In the genomic region with DNA sequence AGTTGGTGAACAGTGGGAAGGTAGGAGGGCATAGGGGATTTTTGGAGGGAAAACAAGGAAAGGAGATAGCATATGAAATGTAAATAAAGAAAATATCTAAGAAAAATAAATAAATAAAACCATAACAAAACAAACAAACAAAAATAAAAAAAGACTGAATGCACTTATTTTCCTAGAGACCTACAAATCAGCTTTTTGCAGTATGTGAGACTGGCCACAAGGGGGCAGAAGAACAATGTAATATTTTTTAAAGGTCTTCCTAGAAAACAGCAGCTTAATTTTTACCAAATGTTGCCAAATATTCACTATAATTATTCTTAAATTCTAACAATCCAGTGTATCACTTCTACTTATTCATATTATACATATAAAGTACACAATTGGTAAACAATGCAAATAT, we compare ENCODE assay signal across 9 mouse cellular contexts.
DNase-seq lines count a peak whose midpoint lies in the region; ATAC-seq and TF ChIP-seq lines count a peak whose summit lies in the region.
"Had no signal": no experiment of that assay in that cellular context is flagged by ENCODE, and none has a peak within 500 bp of the region (broad histone marks: within the 10 kb centered on the region; RNA-seq: fewer than 3 reads in every experiment).

No protein-coding gene starts in this region.

- peak; percentile 68 for TF ChIP-seq CTCF in kidney, postnatal 0 days (IDR thresholded peaks at IDR 0.05; ENCODE audit: low read depth)

- H3K27me3 ChIP-seq in kidney, postnatal 0 days (ENCODE audit: insufficient read depth, low read length) = no peaks in the 10 kb centered on the region
- H3K27me3 ChIP-seq: lung, embryonic 15.5 days had no signal

- no peaks in the 10 kb centered on the region for H3K36me3 ChIP-seq in kidney, postnatal 0 days (ENCODE audit: insufficient read depth, low read length)
- H3K36me3 ChIP-seq: lung, embryonic 15.5 days had no signal

- DNase-seq in adrenal gland, postnatal 10 days = peak; percentile 2
- no peak for DNase-seq in adrenal gland, adult 18-20 months (ENCODE audit: low spot score in 2 of 2)
- DNase-seq in kidney, postnatal 0 days (ENCODE audit: low spot score) = peak; percentile 30
- DNase-seq in kidney, adult 18-20 months = no peak
- DNase-seq in A20 (ENCODE audit: low read depth, low spot score) = peak; percentile 29
- DNase-seq in forelimb bud, embryonic 11.5 days (ENCODE audit: low read depth, low spot score) = peak; percentile 12
- DNase-seq in T-cell, adult 2 months (ENCODE audit: low spot score) = no peak
- no peak for DNase-seq in gastrocnemius, postnatal 36 days

- intact Hi-C loops in gastrocnemius, postnatal 36 days (cut with DNase I) = no loop called here

- no peak overlapping the region for H3K27ac ChIP-seq in kidney, postnatal 0 days
- H3K27ac ChIP-seq: lung, embryonic 15.5 days had no signal

- no peaks in the 10 kb centered on the region for H3K4me1 ChIP-seq in kidney, postnatal 0 days (replicated peaks; ENCODE audit: insufficient read depth, low read length)
- H3K4me1 ChIP-seq: lung, embryonic 15.5 days had no signal

- H3K4me3 ChIP-seq in kidney, postnatal 0 days (replicated peaks; ENCODE audit: low read depth, low read length) = no peak overlapping the region
- H3K4me3 ChIP-seq: lung, embryonic 15.5 days had no signal

- H3K9me3 ChIP-seq in kidney, postnatal 0 days (replicated peaks; ENCODE audit: low read length) = no peaks in the 10 kb centered on the region
- H3K9me3 ChIP-seq: lung, embryonic 15.5 days had no signal

- no peak overlapping the region for H3K4me2 ChIP-seq in kidney, postnatal 0 days (ENCODE audit: low read length)
- H3K4me2 ChIP-seq: lung, embryonic 15.5 days had no signal

- no peak overlapping the region for H3K9ac ChIP-seq in kidney, postnatal 0 days (ENCODE audit: low read depth, low read length)
- H3K9ac ChIP-seq: lung, embryonic 15.5 days had no signal

- ATAC-seq in kidney, postnatal 0 days (replicated peaks; ENCODE audit: low FRiP score, low read depth) = no peak

Comparison
In these comparisons a context has a peak if more than half of its experiments do, and no peak if none do; other contexts are left out.
1. DNase-seq: peak in adrenal gland, postnatal 10 days (single experiment), kidney, postnatal 0 days (single experiment), A20 (single experiment) and forelimb bud, embryonic 11.5 days (single experiment); none in adrenal gland, adult 18-20 months (0 of 2), kidney, adult 18-20 months (single experiment), T-cell, adult 2 months (single experiment) and gastrocnemius, postnatal 36 days (0 of 2).